Mouse (Mus musculus) heart, postnatal 0 days (tissue): ENCODE measurements around the gene Gpr22.

Experiments used
- CTCF ChIP-seq: IDR thresholded peaks from 2 replicates; pipeline ENCODE4 v1.5.1; 2016; ENCODE audit warnings: antibody characterized with exemption, control low read depth, low read depth
- EP300 ChIP-seq: IDR thresholded peaks from 2 replicates; pipeline ENCODE4 v1.6.1; 2016; ENCODE audit warnings: antibody characterized with exemption, low read depth

DNA sequence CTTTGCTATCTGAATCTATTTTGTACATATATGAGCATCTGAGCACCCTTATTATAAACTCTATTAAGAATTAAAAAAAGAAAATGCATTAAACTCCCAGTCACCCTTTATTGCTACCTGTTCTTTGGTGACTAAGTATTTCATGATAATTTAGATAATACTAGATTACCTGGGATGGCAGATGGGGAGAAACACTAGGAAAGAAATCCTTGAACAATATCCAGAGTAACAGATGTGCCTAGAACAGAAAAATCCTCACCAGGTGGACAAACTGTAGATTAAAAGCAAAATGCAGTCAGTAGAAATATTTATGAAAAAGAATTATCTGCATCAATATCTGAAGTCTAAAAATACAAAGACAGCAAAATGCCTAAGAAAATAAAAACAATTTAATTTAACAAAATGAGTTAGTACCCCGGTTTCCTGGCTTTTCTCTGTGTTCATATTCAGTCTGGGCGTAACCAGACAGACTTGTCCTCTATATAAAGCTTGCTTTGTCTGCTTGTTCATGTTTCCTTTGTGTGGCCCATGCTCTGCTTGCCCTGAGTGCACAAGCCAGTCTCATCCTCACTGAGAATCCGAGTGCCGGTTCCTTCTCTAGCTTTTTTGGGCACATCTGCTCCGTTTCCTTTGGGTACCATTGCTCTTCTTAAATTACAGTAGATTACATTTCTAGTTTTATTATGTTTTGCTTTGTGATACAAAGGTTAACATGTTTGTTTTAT is 13.0 kb downstream of the Gpr22 start:
- TF ChIP-seq CTCF: no peak
- TF ChIP-seq EP300: no peak
